Mouse (Mus musculus) adrenal gland, postnatal 10 days (tissue): ENCODE data around the gene Dchs2. TPM values are rescaled to one million over a fixed set of nuclear protein-coding genes. Genes with fewer than 3 reads are reported as not detected.
"Not testable (repeated sequence)": the region's sequence is repeated elsewhere in the genome, so short reads cannot be mapped to it uniquely, and the experiment has no call there.

Experiments used
- DNase-seq: peaks from one replicate; pipeline ENCODE4 v3.0.0; 2021; ENCODE audit warnings: mixed read lengths
- long read RNA-seq, 2 experiments: library from polyadenylated mRNA; stranded (forward); transcript quantifications; one replicate each; pipeline ENCODE4 v2.0.0; 2021
- total RNA-seq, 2 experiments: library from RNA; stranded (reverse); gene quantifications; 2 replicates each; pipeline ENCODE4 v1.2.3; 2021

Gene Dchs2
- total RNA-seq, result 1 to 10 TPM; 1.7 to 2.4 TPM
- long read RNA-seq, experiment 1, partial matches to known transcripts, result 0 of 1 reads
- long read RNA-seq, experiment 1, other reads (novel, unspliced or antisense), result 1 of 1 reads
- long read RNA-seq, experiment 2, result 0 reads

DNA sequence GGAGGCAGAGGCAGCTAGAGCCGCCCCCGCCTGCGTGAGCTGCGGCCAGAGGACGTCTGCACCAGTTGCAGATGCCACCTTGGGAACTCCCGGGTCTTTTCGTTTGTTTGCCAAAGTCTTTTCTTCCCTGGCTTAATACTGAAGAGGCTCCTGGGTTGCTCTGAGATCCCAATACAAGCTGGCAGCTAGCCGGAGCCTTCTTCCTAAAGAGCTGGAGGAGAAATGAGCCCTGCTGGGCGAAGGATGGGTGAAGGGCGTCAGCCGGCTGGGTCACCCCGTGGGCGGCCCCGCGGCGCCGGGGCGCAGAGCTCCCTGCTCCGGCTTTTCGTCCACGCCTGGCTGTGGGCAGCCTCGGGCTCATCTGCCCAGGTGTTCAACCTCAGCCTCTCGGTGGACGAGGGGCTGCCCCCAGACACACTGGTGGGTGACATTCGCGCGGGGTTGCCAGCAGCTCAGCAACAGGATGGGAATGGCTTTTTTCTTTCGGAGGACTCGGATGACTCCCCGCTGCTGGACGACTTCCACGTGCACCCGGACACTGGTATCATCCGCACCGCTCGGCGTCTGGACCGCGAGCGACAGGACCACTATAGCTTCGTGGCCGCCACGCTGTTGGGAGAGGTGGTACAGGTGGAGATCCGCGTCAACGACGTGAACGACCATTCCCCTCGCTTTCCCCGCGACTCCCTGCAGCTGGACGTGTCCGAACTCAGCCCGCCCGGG, at the start of gene Dchs2:
Gene Dchs2, plus strand, starts transcription at position 223 of the 723 bp plus-strand sequence.
- peak; percentile 24 for DNase-seq

DNA sequence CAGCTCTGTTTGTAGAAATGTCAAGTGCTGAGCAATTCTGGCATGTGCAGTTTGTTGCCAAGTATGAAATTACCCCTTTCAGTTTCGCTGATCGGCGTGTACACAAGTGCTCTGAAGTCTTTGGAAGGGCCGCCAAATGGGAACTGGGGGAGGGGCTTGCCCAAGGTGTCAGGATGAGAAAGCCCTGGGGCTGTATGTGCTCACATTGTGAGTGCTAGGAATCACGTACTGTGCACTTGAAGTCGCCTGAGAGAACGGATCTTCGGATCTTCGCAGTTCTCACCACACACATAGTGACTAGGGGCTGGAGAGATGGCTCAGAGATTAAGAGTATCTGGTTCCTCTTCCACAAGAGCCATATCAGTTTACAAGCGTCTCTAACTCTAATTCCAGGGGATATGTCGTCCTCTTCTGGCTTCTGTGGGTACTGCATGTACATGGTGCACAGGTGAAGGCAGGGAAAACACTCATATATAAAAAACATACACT, 47.1 kb upstream of the Dchs2 start:
- DNase-seq, result peak; percentile 77

- no peak for DNase-seq
Measured at GRCm38 (mm10) chr3:83097586-83097985, 30.2 kb upstream of the Dchs2 start.

- peak; percentile 23 for DNase-seq
Measured at GRCm38 (mm10) chr3:83098546-83099034, 29.2 kb upstream of the Dchs2 start.

- DNase-seq, result no peak
Measured at GRCm38 (mm10) chr3:83099139-83099538, 28.6 kb upstream of the Dchs2 start.

DNA sequence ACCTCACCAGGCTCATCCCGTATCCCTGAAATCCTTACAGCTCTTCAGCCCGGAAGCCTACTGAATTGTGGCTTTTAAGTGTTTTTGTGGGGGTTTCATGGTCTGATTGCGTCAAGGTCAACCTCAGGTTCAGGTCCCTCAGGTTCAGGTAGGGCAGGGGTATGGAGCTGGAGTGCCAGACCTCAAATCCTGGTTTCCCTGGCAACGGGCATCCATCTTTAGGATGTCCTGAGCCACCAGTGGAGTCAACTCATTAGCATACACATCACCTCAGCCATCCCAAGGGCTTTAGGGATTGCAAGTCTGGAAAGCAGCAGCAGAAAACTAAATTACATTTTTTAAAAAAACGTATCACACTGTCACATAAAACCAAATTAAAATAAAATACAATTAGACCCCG, 28.1 kb upstream of the Dchs2 start:
- no peak for DNase-seq

GRCm38 (mm10) chr3:83102286-83102685, 25.5 kb upstream of the Dchs2 start:
- no peak for DNase-seq

DNA sequence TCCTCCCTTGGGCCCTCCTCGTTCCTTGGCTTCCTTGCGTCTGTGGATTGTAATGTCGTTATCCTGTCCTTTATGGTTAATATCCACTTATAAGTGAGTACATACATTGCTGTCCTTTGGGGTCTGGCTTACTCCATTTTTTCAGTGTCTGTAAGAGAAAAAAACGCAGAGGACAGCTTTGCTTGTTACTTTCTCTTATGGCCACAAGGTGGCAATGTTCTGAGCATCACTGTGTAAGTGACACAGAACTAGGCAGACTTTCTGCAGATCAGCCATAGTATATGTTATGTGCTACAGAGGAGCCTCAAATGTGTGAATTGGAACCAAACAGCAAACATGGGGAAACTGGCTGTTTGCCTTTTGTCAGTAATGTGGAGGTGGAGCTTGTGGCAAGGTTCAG, 17.6 kb upstream of the Dchs2 start:
- peak; percentile 16 for DNase-seq

- DNase-seq, result no peak
Measured at GRCm38 (mm10) chr3:83111485-83112261, 16.1 kb upstream of the Dchs2 start.

GRCm38 (mm10) chr3:83112869-83113268, 14.9 kb upstream of the Dchs2 start:
- DNase-seq, result no peak

GRCm38 (mm10) chr3:83114946-83115345, 12.8 kb upstream of the Dchs2 start:
- DNase-seq, result peak; percentile 18

GRCm38 (mm10) chr3:83117592-83117991, 10.2 kb upstream of the Dchs2 start:
- DNase-seq, result no peak

GRCm38 (mm10) chr3:83123945-83124344, 3.8 kb upstream of the Dchs2 start:
- not testable (repeated sequence) for DNase-seq

DNA sequence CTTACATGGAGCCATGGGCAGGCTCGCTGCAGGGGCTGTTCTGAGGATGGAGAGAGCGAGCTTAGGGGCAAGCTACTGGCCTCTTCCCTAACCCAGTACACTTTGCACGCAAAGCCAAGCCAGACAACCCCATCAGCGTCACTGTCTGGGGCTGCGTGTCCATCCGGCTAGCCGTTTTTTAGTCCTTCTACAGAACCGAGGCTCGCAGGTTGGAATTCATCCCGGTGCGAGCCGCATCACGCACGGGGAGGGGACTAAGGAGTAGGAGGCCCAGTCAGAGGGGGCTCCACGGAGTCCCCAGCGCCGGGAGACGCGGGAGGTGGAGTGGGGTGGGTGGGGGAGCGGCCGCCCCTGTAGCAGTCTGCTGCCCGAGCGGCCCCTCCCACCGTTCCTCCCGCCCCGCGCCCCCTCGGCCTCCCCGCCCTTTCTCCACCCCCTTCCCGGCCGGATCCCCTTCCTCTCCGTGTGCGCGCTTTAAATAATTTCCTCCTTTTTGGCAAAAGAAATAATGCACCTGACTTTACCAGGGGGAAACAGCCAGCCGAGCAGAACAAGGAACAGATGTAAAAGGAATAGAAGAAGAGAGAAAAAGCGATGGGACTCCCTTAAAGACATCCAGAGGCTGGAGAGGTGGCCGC, 541 bp upstream of the Dchs2 start:
- DNase-seq, result peak; percentile 36

DNA sequence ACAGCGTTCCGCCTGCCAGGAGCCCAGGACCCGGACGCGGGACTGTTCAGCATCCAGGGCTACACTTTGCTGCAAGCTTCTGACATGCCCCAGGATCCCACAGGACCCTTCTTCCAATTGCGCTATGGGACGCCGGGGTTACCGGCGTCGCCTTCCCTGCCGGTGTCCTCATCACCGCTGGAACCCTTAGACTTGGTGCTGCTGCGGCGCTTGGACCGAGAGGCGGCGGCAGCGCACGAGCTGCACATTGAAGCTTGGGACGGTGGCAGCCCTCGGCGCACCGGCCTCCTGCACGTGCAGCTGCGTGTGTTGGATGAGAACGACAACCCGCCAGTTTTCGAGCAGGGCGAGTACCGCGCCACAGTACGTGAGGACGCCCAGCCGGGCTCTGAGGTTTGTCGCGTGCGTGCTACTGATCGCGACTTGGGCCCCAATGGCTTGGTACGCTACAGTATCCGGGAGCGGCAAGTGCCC, 738 bp downstream of the Dchs2 start:
- DNase-seq, result peak; percentile 49

GRCm38 (mm10) chr3:83129151-83129550, 1.4 kb downstream of the Dchs2 start:
- DNase-seq, result no peak

DNA sequence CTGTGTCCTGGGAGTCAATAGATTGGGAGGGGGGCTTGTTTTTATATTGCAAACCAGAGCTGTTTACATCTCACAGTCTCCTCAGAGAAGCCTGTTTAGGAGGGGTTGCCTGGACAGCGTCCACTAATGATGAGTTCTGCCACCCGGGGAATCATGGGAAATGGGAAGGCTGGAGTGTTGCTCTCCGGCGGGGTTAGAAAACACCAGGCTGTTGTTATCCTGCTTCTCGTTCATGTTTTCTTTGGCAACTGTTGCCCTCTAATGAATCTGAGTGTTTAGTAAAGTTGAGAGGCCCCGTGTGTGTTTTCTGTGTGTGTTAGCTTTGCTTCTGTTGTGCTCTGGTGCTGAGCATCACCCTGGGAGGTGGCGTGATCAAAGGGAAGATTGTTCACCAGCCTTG, 8.7 kb downstream of the Dchs2 start:
- DNase-seq, result no peak

DNA sequence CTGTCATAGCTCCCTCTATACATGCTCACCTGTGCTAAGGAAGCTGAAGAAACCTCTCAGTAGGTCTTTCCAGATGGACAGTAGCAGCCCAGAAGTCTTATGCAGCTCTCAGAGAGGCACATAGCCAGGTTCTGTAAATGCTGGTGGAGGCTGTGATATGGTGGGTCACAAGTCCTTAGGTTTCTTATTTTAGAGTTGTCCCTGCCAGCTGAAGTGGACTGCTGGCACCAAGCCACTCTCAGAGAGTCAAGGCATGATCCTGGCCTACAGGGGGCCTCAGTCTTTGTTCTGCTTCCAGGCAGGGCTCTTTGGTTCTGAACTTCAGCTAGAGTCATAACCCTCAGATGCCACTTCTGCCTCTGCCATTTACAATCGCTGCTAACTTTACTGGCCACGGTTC, 11.1 kb downstream of the Dchs2 start:
- no peak for DNase-seq

DNA sequence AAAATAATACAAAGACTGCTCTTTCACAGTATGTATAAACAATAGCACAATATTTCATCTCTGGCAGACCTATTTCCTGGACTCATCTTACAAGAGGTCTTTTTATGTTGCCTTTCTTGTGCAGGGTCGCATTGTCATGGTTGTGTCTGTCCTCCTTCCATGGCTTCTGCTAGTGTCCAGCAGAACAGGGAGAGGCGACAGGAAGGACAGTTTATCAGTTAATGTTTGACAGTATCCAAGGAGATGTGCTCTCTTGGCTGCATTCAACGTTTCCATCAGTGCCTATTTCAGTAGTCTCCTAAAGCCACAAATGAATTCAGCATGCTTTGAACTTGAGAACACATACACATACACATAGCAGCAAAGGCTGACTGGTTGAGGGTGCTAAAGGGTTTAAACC, 17.9 kb downstream of the Dchs2 start:
- no peak for DNase-seq

GRCm38 (mm10) chr3:83147273-83148054, 19.7 kb downstream of the Dchs2 start:
- DNase-seq, result no peak

DNA sequence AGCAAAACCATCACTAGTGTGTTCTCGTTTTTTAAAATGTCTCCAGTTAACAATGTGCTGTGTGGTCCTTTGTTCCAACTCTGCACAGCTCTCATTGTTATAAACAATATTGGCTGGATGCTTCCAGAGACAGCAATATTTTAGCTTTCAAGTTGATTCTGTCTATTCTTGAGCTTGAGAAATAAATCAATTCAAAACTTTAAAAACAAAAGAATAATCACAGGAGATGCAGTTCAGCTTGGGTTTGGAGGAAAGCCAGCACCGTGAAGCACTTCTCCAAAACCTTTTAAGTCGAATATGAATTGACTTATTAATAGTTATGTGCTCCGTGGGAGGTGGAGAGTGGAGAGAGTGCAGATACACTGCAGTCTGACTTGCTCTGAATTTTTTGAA, 20.3 kb downstream of the Dchs2 start:
- no peak for DNase-seq

- no peak for DNase-seq
Measured at GRCm38 (mm10) chr3:83148508-83148907, 20.8 kb downstream of the Dchs2 start.
